Comparison of ENCODE assay signal across 8 mouse cellular contexts in the genomic region with DNA sequence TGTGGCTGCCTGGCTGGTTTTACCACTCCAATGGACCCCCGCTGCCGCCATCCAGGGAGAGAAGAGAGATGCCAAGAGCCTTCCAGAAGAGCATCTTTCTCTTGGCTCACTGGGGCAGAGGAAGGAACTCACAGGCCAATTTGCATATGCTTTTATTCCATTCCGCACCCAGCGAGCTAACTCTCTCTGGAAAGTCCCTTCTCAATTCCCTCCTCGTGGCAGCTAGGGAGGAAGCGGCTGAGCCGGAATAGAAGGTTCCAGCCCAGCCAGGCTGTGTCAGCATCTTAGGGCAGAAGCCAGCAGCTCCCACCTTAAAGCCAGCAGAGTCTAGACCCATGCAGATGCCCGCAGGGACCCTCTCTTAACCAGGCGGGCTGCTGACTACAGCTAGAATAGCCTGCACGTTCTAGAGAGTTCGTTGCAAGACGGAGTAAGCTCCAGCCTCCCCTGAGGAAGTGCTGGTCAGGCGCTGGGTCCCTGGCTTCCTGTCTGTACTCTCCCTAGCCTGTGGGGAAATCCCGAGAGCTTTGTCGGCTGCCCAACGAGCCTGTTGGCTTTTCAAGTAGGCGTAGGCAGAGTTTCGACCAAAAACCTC. TPM values are rescaled to one million over a fixed set of nuclear protein-coding genes. Genes with fewer than 3 reads are reported as not detected.
DNase-seq lines count a peak whose midpoint lies in the region; ATAC-seq and TF ChIP-seq lines count a peak whose summit lies in the region.

No protein-coding gene starts in this region.

- H3K27me3 ChIP-seq in forebrain, embryonic 14.5 days (replicated peaks; ENCODE audit: control insufficient read depth, insufficient read depth, low read length): no peaks in the 10 kb centered on the region
- peaks cover 20% of the 10 kb centered on the region for H3K27me3 ChIP-seq in liver, embryonic 15.5 days
- 0 out of 2 replicates have a peak, but pooled peaks cover 3% of the 10 kb centered on the region for H3K27me3 ChIP-seq in stomach, embryonic 15.5 days (replicated peaks)

- no peak for TF ChIP-seq POLR2A in brain, embryonic 14.5 days (IDR thresholded peaks at IDR 0.05; ENCODE audit: borderline replicate concordance, extremely low read depth, insufficient read depth, insufficient read length, poor library complexity, severe bottlenecking)

- H3K4me1 ChIP-seq in forebrain, embryonic 14.5 days (ENCODE audit: control insufficient read depth, insufficient read depth, low read length): 0 out of 2 replicates have a peak, but pooled peaks cover 5% of the 10 kb centered on the region
- H3K4me1 ChIP-seq in liver, embryonic 15.5 days (replicated peaks): no peaks in the 10 kb centered on the region
- H3K4me1 ChIP-seq in stomach, embryonic 15.5 days: peaks cover 2% of the 10 kb centered on the region; the same call in 1 of the 2 replicates

- ATAC-seq in forebrain, embryonic 14.5 days: peak; percentile 88
- ATAC-seq in liver, embryonic 15.5 days (ENCODE audit: insufficient read depth): peak; percentile 74
- ATAC-seq in stomach, embryonic 15.5 days (ENCODE audit: insufficient read depth, low FRiP score, low read depth): peak; percentile 86

- peak; percentile 86 for DNase-seq in CD4-positive, CD25-positive, alpha-beta regulatory T cell, adult 2 months (ENCODE audit: low read depth, low spot score)
- DNase-seq in brain, embryonic 14.5 days (ENCODE audit: low read depth): peak; percentile 72
- peak; percentile 64 for DNase-seq in forebrain, embryonic 14.5 days (ENCODE audit: low spot score)
- DNase-seq in heart, postnatal 10 days: peak; percentile 61 to 68
- DNase-seq in kidney, postnatal 25 days: peak; percentile 63 to 74
- DNase-seq in natural killer cell, adult 2 months (ENCODE audit: low spot score in 2 of 2): peak; percentile 88 to 92

- peak overlapping the region; percentile 28 for H3K4me3 ChIP-seq in forebrain, embryonic 14.5 days (ENCODE audit: low read depth, low read length)
- peak overlapping the region; percentile 26 for H3K4me3 ChIP-seq in liver, embryonic 15.5 days (replicated peaks)
- H3K4me3 ChIP-seq in stomach, embryonic 15.5 days (replicated peaks): peak overlapping the region; percentile 35

- H3K9ac ChIP-seq in forebrain, embryonic 14.5 days (ENCODE audit: low read length): peak overlapping the region; percentile 68
- H3K9ac ChIP-seq in liver, embryonic 15.5 days: no peak overlapping the region
- no peak overlapping the region; the same call in 1 of the 2 replicates for H3K9ac ChIP-seq in stomach, embryonic 15.5 days

- peak overlapping the region; percentile 68 for H3K4me2 ChIP-seq in forebrain, embryonic 14.5 days (ENCODE audit: low read length)
- peak overlapping the region; percentile 58 for H3K4me2 ChIP-seq in liver, embryonic 15.5 days
- H3K4me2 ChIP-seq in stomach, embryonic 15.5 days: peak overlapping the region; percentile 61

- H3K36me3 ChIP-seq in forebrain, embryonic 14.5 days (ENCODE audit: control insufficient read depth, insufficient read depth, low read length): no peaks in the 10 kb centered on the region
- no peaks in the 10 kb centered on the region for H3K36me3 ChIP-seq in liver, embryonic 15.5 days (replicated peaks)
- H3K36me3 ChIP-seq in stomach, embryonic 15.5 days: no peaks in the 10 kb centered on the region

- H3K9me3 ChIP-seq in forebrain, embryonic 14.5 days (replicated peaks; ENCODE audit: control insufficient read depth, low read length): no peaks in the 10 kb centered on the region
- no peaks in the 10 kb centered on the region for H3K9me3 ChIP-seq in liver, embryonic 15.5 days (replicated peaks)
- no peaks in the 10 kb centered on the region for H3K9me3 ChIP-seq in stomach, embryonic 15.5 days

- WGBS in forebrain, embryonic 14.5 days: under 1% methylated on average over 18 of the region's 18 CpGs
- 4% methylated on average over 18 of the region's 18 CpGs for WGBS in liver, embryonic 15.5 days (ENCODE audit: insufficient replicate concordance)
- WGBS in stomach, embryonic 15.5 days: 3% methylated on average over 18 of the region's 18 CpGs

- TF ChIP-seq CTCF in brain, embryonic 14.5 days (IDR thresholded peaks at IDR 0.05; ENCODE audit: borderline replicate concordance, extremely low read depth, insufficient read depth, insufficient read length): no peak

- intact Hi-C loops in heart, postnatal 10 days (cut with DNase I): no loop called here

- no peak overlapping the region for H3K27ac ChIP-seq in forebrain, embryonic 14.5 days (ENCODE audit: low read depth, low read length)
- peak overlapping the region; percentile 62 for H3K27ac ChIP-seq in liver, embryonic 15.5 days (replicated peaks)
- H3K27ac ChIP-seq in stomach, embryonic 15.5 days: peak overlapping the region; percentile 21; the same call in 1 of the 2 replicates

RNA-seq across cellular contexts. Expression of gene Pttg1, which starts 40.9 kb away (rescaled TPM):
- polyA plus RNA-seq in brain, embryonic 14.5 days (2012; rRNA removed): 22.7 and 31.9 TPM in 2 replicates
- polyA plus RNA-seq in forebrain, embryonic 14.5 days (2014; fragmentation: Nextera tagmentation; extraction: Ambion mirVana): 34.9 and 44.3 TPM in 2 replicates
- total RNA-seq in heart, postnatal 10 days (2021): 10 to 100 TPM; 64.1 to 70.3 TPM
- 40.7 and 42.7 TPM in 2 replicates for polyA plus RNA-seq in liver, embryonic 15.5 days (2015; fragmentation: Nextera tagmentation; extraction: Ambion mirVana)
- 60.9 and 62.4 TPM in 2 replicates for polyA plus RNA-seq in stomach, embryonic 15.5 days (2015; fragmentation: Nextera tagmentation; extraction: Ambion mirVana)

RNA-seq across cellular contexts. Expression of gene Slu7, which starts 48.4 kb away (rescaled TPM):
- 7.9 and 17.1 TPM in 2 replicates for polyA plus RNA-seq in brain, embryonic 14.5 days (2012; rRNA removed)
- polyA plus RNA-seq in forebrain, embryonic 14.5 days (2014; fragmentation: Nextera tagmentation; extraction: Ambion mirVana): 70.5 and 76.7 TPM in 2 replicates
- 10 to 100 TPM; 29.5 to 31.4 TPM for total RNA-seq in heart, postnatal 10 days (2021)
- polyA plus RNA-seq in liver, embryonic 15.5 days (2015; fragmentation: Nextera tagmentation; extraction: Ambion mirVana): 21.9 and 24.5 TPM in 2 replicates
- 51.0 and 51.8 TPM in 2 replicates for polyA plus RNA-seq in stomach, embryonic 15.5 days (2015; fragmentation: Nextera tagmentation; extraction: Ambion mirVana)
